Mouse (Mus musculus): Measurements from ENCODE around the gene Trappc2l. TPM values are rescaled to one million over a fixed set of nuclear protein-coding genes. Genes with fewer than 3 reads are reported as not detected.

The Trappc2l gene
- polyA plus RNA-seq, 1 experiment from 2014 or later, result 62.3 TPM

- Histone ChIP-seq H3K27me3 (no peaks in the 10 kb centered on the region), H3K9me3 (replicated peaks) (no peaks in the 10 kb centered on the region), H3K4me2 (replicated peaks) (no peak overlapping the region), H3K9ac (no peak overlapping the region), H3K36me3 (no peaks in the 10 kb centered on the region), H3K4me3 (replicated peaks) (no peak overlapping the region), H3K27ac (replicated peaks) (no peak overlapping the region), H3K4me1 (peaks cover 18% of the 10 kb centered on the region)
- ATAC-seq (ENCODE audit: insufficient number of reproducible peaks, low FRiP score, low TSS enrichment, low read depth), result no peak
- WGBS, result 77% methylated on average over 9 of the region's 9 CpGs
Measured at GRCm38 (mm10) chr8:122584981-122585380, 26.5 kb upstream of the Trappc2l start.

DNA sequence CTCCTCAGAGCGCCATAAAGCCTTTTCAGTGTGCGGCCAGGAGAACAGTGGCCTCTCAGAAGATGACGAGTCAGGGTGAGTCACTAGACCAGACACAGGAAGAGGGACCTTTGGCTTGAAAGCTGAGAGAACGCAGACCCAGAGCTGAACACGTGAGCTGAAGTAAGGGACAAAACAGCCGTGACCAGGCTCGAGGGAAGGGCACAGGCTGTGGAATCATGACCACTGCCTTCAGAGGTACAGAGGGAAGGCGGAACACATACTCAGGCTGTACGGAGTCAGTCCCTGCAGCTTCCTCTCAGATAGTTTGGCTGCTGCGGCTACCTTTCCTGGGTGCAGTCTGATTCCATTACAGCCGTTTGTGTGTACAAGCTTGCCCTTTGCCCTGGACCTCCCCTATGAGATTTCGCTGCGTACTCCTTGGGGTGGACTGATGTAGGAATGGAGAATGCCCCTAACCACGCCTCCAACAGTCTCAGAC is 26.0 kb upstream of the Trappc2l start:
- Histone ChIP-seq H3K27ac (replicated peaks) (no peak overlapping the region), H3K36me3 (no peaks in the 10 kb centered on the region), H3K4me1 (peaks cover 13% of the 10 kb centered on the region; the same call in 1 of the 2 replicates), H3K4me2 (replicated peaks) (no peak overlapping the region), H3K9ac (no peak overlapping the region), H3K9me3 (replicated peaks) (no peaks in the 10 kb centered on the region), H3K4me3 (replicated peaks) (no peak overlapping the region), H3K27me3 (no peaks in the 10 kb centered on the region)
- 52% methylated on average over 14 of the region's 14 CpGs for WGBS
- ATAC-seq (ENCODE audit: insufficient number of reproducible peaks, low FRiP score, low TSS enrichment, low read depth), result no peak

DNA sequence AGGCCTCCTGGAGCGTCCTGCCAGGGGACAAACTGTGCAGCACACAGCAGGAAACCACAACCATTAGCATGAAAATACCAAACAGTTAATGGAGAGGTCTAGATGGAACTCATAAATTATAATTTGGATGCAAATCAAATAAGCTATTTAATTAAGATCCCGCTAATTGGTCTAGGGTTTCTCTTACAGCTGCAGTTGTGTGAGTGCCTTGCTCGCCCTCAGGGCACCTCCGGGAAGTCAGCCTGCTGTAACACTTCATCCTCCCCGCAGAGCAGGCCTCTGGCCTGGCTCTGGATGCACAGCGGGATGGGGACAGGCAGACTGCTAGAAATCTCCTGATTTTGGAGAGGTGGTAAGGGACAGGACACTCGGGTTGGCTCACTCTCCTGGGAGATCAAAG is 25.3 kb upstream of the Trappc2l start:
- no peaks in the 10 kb centered on the region for H3K9me3 ChIP-seq (replicated peaks)
- H3K4me2 ChIP-seq (replicated peaks), result no peak overlapping the region
- no peak for ATAC-seq (ENCODE audit: insufficient number of reproducible peaks, low FRiP score, low TSS enrichment, low read depth)
- WGBS, result 41% methylated on average over 7 of the region's 7 CpGs
- no peaks in the 10 kb centered on the region for H3K36me3 ChIP-seq
- H3K4me1 ChIP-seq, result peaks cover 10% of the 10 kb centered on the region; the same call in 1 of the 2 replicates
- H3K9ac ChIP-seq, result no peak overlapping the region
- no peak overlapping the region for H3K4me3 ChIP-seq (replicated peaks)
- H3K27ac ChIP-seq (replicated peaks), result no peak overlapping the region
- H3K27me3 ChIP-seq, result no peaks in the 10 kb centered on the region

DNA sequence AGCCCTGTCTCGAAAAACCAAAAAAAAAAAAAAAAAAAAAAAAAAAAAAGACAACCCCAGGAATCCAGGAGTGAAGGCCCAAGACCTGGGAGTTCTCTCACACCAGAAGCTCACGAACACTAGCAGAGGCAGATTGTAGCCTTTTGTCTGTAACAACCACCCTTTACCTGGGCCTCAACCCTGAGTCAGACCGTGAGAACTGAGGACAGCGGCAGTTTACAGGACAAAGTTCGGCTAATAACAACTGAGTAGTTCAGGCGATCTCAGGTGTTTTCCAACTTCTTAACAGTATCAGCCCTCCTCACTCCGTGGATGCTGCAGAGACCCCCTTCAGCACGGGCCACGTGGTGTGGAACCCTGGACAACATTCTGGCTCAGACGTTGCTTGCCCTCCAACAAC is 24.7 kb upstream of the Trappc2l start:
- Histone ChIP-seq H3K9me3 (replicated peaks) (no peaks in the 10 kb centered on the region), H3K27ac (replicated peaks) (no peak overlapping the region), H3K4me2 (replicated peaks) (no peak overlapping the region), H3K36me3 (no peaks in the 10 kb centered on the region), H3K9ac (no peak overlapping the region), H3K4me1 (peaks cover 9% of the 10 kb centered on the region; the same call in 1 of the 2 replicates), H3K4me3 (replicated peaks) (no peak overlapping the region), H3K27me3 (no peaks in the 10 kb centered on the region)
- no peak for ATAC-seq (ENCODE audit: insufficient number of reproducible peaks, low FRiP score, low TSS enrichment, low read depth)
- 83% methylated on average over 10 of the region's 10 CpGs for WGBS

DNA sequence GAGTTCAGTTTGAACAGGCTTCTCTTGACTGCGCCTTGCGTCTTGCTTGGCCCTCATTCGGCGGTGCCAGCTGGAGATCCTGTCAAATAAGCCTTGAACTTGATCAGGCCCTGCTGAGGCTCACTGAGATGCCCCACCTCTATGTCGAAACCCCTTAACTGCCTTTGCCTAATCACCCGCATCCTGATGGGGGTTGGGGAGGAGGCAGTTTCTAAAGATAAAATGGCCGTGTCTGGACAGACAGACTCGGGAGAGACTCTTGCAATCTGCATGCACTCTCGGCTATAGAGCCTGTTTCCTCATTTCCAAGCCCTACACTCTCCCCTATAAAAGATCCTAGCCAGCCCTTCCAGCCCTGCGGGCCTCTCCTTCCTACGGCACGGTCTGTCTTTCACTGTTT is 18.2 kb upstream of the Trappc2l start:
- Histone ChIP-seq H3K4me2 (replicated peaks) (no peak overlapping the region), H3K9me3 (replicated peaks) (no peaks in the 10 kb centered on the region), H3K27ac (replicated peaks) (no peak overlapping the region), H3K9ac (no peak overlapping the region), H3K4me1 (no peaks in the 10 kb centered on the region), H3K36me3 (no peaks in the 10 kb centered on the region), H3K4me3 (replicated peaks) (no peak overlapping the region), H3K27me3 (no peaks in the 10 kb centered on the region)
- WGBS, result 71% methylated on average over 12 of the region's 12 CpGs
- no peak for ATAC-seq (ENCODE audit: insufficient number of reproducible peaks, low FRiP score, low TSS enrichment, low read depth)

GRCm38 (mm10) chr8:122593783-122594507 is 17.5 kb upstream of the Trappc2l start:
- WGBS, result 69% methylated on average over 19 of the region's 19 CpGs
- H3K9ac ChIP-seq, result no peak overlapping the region

DNA sequence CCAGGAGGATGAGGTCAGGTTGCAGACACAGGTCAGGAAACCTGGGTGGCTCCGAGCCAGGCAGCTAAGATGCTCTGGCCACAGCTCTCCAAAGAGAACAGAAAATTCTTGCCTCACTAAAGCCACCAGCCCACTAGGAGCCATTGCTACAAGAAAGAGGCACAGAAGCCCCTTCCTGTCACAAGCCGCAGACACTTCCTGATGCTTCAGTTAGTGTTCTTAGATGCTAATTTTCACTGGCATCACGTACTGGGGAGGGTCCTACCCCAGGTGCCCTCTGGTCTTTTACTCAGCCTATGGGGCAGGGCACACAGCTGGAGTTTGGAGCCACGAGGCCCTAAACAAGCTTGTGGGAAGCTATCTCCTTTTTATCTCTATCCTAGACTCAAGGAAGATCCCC is 15.4 kb upstream of the Trappc2l start:
- no peak for ATAC-seq (ENCODE audit: insufficient number of reproducible peaks, low FRiP score, low TSS enrichment, low read depth)
- Histone ChIP-seq H3K9me3 (replicated peaks) (no peaks in the 10 kb centered on the region), H3K9ac (no peak overlapping the region), H3K27me3 (no peaks in the 10 kb centered on the region), H3K36me3 (no peaks in the 10 kb centered on the region), H3K27ac (replicated peaks) (no peak overlapping the region), H3K4me1 (no peaks in the 10 kb centered on the region), H3K4me2 (replicated peaks) (no peak overlapping the region), H3K4me3 (replicated peaks) (no peak overlapping the region)
- WGBS, result 43% methylated on average over 4 of the region's 4 CpGs

More at GRCm38 (mm10) chr8:122593783-122594507, 17.5 kb upstream of the Trappc2l start:
- H3K27me3 ChIP-seq, result no peaks in the 10 kb centered on the region
- no peaks in the 10 kb centered on the region for H3K9me3 ChIP-seq (replicated peaks)
- H3K36me3 ChIP-seq, result no peaks in the 10 kb centered on the region
- ATAC-seq (ENCODE audit: insufficient number of reproducible peaks, low FRiP score, low TSS enrichment, low read depth), result no peak
- no peak overlapping the region for H3K4me3 ChIP-seq (replicated peaks)
- no peak overlapping the region for H3K27ac ChIP-seq (replicated peaks)
- H3K4me1 ChIP-seq, result no peaks in the 10 kb centered on the region
- no peak overlapping the region for H3K4me2 ChIP-seq (replicated peaks)

DNA sequence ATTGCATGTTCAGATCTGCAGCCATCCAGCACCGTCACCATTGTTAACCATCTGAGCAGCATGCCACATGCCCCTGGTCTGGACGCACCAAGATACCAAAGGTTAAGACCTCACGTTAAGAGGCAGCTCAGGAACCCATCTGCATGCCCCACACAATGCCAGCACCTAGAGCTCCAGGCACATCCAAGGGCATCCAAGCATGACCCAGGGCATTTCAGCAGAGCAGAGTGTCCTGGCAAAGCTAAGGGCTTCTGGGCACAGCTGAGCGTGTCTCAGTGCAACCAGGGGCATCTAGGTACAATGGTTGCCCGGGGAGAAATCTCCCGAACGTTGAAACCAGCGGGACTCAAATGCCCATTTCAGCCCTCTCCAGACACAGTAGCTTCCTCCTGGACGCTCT is 10.8 kb upstream of the Trappc2l start:
- no peak for ATAC-seq (ENCODE audit: insufficient number of reproducible peaks, low FRiP score, low TSS enrichment, low read depth)
- Histone ChIP-seq H3K27me3 (no peaks in the 10 kb centered on the region), H3K36me3 (peaks cover 7% of the 10 kb centered on the region; the same call in 1 of the 2 replicates), H3K4me2 (replicated peaks) (no peak overlapping the region), H3K9me3 (replicated peaks) (no peaks in the 10 kb centered on the region), H3K4me3 (replicated peaks) (no peak overlapping the region), H3K9ac (no peak overlapping the region), H3K27ac (replicated peaks) (no peak overlapping the region), H3K4me1 (no peaks in the 10 kb centered on the region)
- WGBS, result 89% methylated on average over 9 of the region's 9 CpGs

DNA sequence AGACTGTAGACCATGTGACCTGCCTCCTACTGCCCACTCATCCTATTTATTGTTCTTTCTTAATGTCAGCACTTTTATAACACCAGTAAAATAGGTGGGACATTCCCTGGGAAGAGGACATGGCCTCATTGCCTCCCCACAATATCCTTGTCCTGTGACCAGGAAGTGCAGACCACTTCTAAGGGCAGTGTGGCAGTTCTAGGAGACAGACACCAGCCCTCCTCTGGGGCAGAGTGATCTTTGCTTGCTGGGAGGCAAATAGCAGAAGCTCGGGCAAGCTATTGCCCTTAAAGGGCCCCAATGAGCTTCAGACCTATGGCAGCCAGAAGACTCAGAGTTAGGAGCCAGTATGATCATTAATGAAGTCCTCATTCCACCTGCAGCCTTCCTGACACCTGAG is 6.8 kb upstream of the Trappc2l start:
- Histone ChIP-seq H3K4me3 (replicated peaks) (no peak overlapping the region), H3K9ac (no peak overlapping the region), H3K4me2 (replicated peaks) (no peak overlapping the region), H3K36me3 (peaks cover 7% of the 10 kb centered on the region; the same call in 1 of the 2 replicates), H3K27ac (replicated peaks) (no peak overlapping the region), H3K27me3 (no peaks in the 10 kb centered on the region), H3K9me3 (replicated peaks) (no peaks in the 10 kb centered on the region), H3K4me1 (no peaks in the 10 kb centered on the region)
- WGBS, result 62% methylated on average over 1 of the region's 1 CpGs
- no peak for ATAC-seq (ENCODE audit: insufficient number of reproducible peaks, low FRiP score, low TSS enrichment, low read depth)

DNA sequence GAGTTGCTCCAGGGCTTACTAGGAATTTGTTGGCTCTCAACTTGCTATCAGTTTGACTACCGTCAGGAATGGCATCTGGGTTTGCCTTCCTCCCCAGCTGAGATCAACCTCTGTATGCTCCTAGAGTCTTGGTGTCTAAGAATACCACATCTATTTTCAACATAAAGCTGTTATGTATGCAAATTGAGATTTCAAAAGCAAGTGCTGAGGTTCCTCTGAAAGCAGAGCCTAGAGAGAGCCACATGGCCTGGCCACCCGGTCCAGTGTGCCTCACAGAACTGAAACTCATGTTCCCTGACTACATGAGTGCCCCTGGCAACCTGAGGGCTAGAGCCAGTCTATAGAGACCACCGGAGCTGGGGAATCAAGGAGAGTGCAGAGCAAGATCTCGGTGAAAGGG is 6.1 kb upstream of the Trappc2l start:
- WGBS, result 65% methylated on average over 4 of the region's 4 CpGs
- H3K9ac ChIP-seq, result no peak overlapping the region
- H3K27ac ChIP-seq (replicated peaks), result no peak overlapping the region
- ATAC-seq (ENCODE audit: insufficient number of reproducible peaks, low FRiP score, low TSS enrichment, low read depth), result no peak
- H3K4me3 ChIP-seq (replicated peaks), result no peak overlapping the region
- peaks cover 7% of the 10 kb centered on the region; the same call in 1 of the 2 replicates for H3K36me3 ChIP-seq
- no peak overlapping the region for H3K4me2 ChIP-seq (replicated peaks)
- H3K27me3 ChIP-seq, result no peaks in the 10 kb centered on the region
- H3K4me1 ChIP-seq, result peaks cover 2% of the 10 kb centered on the region
- no peaks in the 10 kb centered on the region for H3K9me3 ChIP-seq (replicated peaks)

DNA sequence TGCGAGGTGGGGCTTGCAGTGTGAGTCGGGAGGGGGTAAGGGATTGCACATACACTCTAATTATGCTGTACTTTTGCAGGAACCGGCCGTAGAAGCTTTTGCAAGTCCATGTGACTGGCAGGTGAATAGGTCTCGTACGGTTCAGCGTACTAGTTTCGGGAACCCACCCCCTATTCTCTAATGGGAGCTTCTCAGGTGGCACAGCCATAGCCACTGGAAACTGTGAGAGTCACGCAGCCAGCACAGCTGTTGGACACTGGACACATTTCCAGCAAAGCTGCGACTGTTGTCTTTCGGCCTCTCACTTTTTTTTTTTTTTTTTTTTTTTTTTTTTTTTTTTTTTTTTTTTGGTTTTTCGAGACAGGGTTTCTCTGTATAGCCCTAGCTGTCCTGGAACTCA is 4.6 kb upstream of the Trappc2l start:
- Histone ChIP-seq H3K9ac (no peak overlapping the region), H3K27ac (replicated peaks) (no peak overlapping the region), H3K4me2 (replicated peaks) (no peak overlapping the region), H3K9me3 (replicated peaks) (no peaks in the 10 kb centered on the region), H3K4me1 (peaks cover 11% of the 10 kb centered on the region), H3K27me3 (no peaks in the 10 kb centered on the region), H3K36me3 (peaks cover 4% of the 10 kb centered on the region; the same call in 1 of the 2 replicates), H3K4me3 (replicated peaks) (no peak overlapping the region)
- 78% methylated on average over 11 of the region's 12 CpGs for WGBS
- no peak for ATAC-seq (ENCODE audit: insufficient number of reproducible peaks, low FRiP score, low TSS enrichment, low read depth)

GRCm38 (mm10) chr8:122610209-122610608 is 1.2 kb upstream of the Trappc2l start:
- Histone ChIP-seq H3K4me1 (peaks cover 22% of the 10 kb centered on the region), H3K9ac (no peak overlapping the region), H3K27ac (replicated peaks) (no peak overlapping the region), H3K4me3 (replicated peaks) (no peak overlapping the region), H3K27me3 (no peaks in the 10 kb centered on the region), H3K9me3 (replicated peaks) (no peaks in the 10 kb centered on the region), H3K4me2 (replicated peaks) (0 out of 2 replicates have a peak overlapping the region, but pooled peaks have one; percentile 92), H3K36me3 (0 out of 2 replicates have a peak, but pooled peaks cover 9% of the 10 kb centered on the region)
- WGBS, result 63% methylated on average over 4 of the region's 4 CpGs
- ATAC-seq (ENCODE audit: insufficient number of reproducible peaks, low FRiP score, low TSS enrichment, low read depth), result no peak
